Mouse (Mus musculus) regulatory T cell (primary cell): ENCODE measurements around the gene Olfr1241.

Source experiments
- in situ Hi-C: fragments of 300-600 bp; cut with MboI, MseI; formaldehyde crosslinking; loops from one replicate; pipeline ENCODE4 v1.15.1; 2025; ENCODE audit warnings: high pct_unique_total_duplicates

The Olfr1241 gene

GRCm38 (mm10) chr2:89487026-89487425 is at the start of gene Olfr1241:
Gene Olfr1241, minus strand, starts transcription at chr2:89487126.
- in situ Hi-C loops, result no loop called here

- in situ Hi-C loops, result no loop called here
These were observed 44.5 kb upstream of the Olfr1241 start, which contains the start of gene Olfr1243 for GRCm38 (mm10) chr2:89531387-89531786. Gene Olfr1243, minus strand, starts transcription at chr2:89531487.

- in situ Hi-C loops, result no loop called here
These were observed 11.3 kb upstream of the Olfr1241 start, which contains the start of gene Olfr1242 for GRCm38 (mm10) chr2:89498235-89498634. Gene Olfr1242, minus strand, starts transcription at chr2:89498335.

GRCm38 (mm10) chr2:89442900-89443299 is 44.0 kb downstream of the Olfr1241 start, which contains the start of gene Olfr1240:
Gene Olfr1240, minus strand, starts transcription at chr2:89443000.
- in situ Hi-C loops, result no loop called here
